Mouse (Mus musculus): ENCODE measurements around the gene Fam131b.
A peak's percentile ranks its signal among the peaks of the same experiment; 100 is the strongest.

Gene Fam131b

DNA sequence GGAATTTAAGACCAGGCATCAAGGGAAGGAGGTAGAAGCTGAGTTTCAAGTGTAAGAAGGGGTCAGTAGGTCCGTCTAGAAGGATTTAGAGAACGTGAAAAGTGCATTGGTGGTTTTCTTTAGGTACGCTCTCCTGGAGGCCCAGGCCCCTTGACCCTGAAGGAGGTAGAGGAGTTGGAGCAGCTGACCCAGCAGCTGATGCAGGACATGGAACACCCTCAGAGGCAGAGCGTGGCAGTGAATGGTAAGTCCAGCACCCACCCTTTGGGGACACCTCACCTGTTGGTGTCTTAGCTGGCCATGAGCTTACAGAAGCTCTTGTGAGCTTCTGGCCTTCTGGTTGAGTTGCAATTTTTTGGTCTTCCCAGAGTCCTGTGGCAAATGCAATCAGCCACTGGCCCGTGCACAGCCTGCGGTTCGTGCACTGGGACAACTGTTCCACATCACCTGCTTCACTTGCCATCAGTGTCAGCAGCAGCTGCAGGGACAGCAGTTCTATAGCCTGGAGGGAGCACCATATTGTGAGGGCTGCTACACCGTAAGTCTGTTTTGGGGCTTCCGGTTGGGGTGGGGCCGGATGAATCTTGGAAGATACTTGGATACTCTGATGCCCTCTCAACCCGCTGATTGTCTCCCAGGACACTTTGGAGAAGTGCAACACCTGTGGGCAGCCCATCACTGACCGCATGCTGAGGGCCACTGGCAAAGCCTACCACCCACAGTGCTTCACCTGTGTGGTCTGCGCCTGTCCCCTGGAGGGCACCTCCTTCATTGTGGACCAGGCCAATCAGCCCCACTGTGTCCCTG, 31.6 kb upstream of the Fam131b start:
- DNase-seq (ENCODE audit: low spot score in 2 of 2): no peak

GRCm38 (mm10) chr6:42355366-42355765, 30.9 kb upstream of the Fam131b start:
- no peak for DNase-seq (ENCODE audit: low spot score in 2 of 2)

- peak; percentile 41 to 60 for DNase-seq (ENCODE audit: low spot score in 2 of 2)
These were observed 29.9 kb upstream of the Fam131b start for GRCm38 (mm10) chr6:42354076-42355019.

- no peak for DNase-seq (ENCODE audit: low spot score in 2 of 2)
These were observed 28.7 kb upstream of the Fam131b start for GRCm38 (mm10) chr6:42353180-42353579.

- no peak for DNase-seq (ENCODE audit: low spot score in 2 of 2)
These were observed 28.0 kb upstream of the Fam131b start for GRCm38 (mm10) chr6:42352486-42352846.

- peak in 1 of 2 experiments; percentile 26 for DNase-seq (ENCODE audit: low spot score in 2 of 2)
These were observed 27.5 kb upstream of the Fam131b start for GRCm38 (mm10) chr6:42351776-42352485.

DNA sequence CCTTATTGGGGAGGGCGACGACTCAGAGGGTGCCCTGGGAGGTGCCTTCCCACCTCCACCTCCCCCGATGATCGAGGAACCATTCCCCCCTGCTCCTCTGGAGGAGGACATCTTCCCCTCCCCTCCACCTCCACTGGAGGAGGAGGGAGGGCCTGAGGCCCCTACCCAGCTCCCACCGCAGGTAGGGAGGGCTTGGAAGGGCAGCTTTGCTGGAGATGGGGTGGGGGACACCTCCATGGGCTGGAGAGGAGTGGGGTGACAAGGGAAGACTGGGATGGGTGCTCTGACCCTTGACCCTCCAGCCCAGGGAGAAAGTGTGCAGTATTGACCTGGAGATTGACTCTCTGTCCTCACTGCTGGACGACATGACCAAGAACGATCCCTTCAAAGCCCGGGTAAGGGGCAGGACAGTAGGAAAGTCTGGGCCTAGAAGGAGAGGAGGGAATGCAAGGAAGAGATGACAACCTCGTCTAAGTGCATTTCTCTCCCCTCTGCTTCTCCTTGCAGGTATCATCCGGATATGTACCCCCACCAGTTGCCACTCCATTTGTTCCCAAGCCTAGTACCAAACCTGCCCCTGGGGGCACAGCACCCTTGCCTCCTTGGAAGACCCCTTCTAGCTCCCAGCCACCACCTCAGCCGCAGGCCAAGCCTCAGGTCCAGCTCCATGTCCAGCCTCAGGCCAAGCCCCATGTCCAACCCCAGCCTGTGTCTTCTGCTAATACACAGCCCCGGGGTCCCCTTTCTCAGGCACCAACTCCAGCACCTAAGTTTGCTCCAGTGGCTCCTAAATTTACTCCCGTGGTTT, 26.7 kb upstream of the Fam131b start:
- no peak for DNase-seq (ENCODE audit: low spot score in 2 of 2)

GRCm38 (mm10) chr6:42350021-42350967, 25.9 kb upstream of the Fam131b start:
- peak in 1 of 2 experiments; percentile 22 for DNase-seq (ENCODE audit: low spot score in 2 of 2)

- peak; percentile 90 to 96 for DNase-seq (ENCODE audit: low spot score in 2 of 2)
These were observed 25.1 kb upstream of the Fam131b start, which contains the start of gene Zyx for GRCm38 (mm10) chr6:42349426-42350020. Gene Zyx, plus strand, starts transcription at chr6:42349630.

GRCm38 (mm10) chr6:42349006-42349425, 24.6 kb upstream of the Fam131b start:
- peak; percentile 67 to 71 for DNase-seq (ENCODE audit: low spot score in 2 of 2)

DNA sequence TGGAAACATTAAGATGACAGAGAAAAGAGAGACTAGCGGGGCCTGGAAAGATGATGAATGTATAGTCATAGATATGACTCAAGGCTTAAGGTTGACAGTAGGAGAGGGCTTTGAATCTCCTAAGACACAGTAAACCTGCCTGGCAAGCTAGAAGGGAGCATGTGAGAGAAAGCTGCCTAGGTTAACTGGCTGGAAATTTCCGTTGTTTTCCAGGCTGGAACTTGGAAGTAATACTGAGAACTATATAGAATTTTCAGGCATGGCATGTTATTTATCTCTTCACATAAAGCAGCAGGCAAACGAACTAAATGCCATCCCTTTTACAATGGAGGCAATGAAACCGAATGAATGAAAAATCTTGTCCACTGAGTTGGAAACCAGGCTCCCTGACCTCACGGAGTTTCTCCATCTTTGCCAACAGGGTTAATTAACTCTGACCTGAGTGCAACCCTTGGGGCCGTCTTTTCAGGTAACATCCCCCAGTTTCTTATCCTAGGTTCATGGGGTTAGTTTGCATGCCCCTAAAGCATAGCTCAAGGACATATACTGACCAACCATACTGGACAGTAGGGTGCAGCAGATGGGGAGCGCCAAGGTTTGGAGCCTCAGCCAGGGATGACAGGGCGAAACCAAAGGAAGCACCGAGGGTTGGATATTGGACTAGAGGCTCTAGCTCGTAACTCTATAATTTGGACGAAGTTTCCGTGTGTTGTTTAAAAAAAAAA, 24.0 kb upstream of the Fam131b start:
- DNase-seq (ENCODE audit: low spot score in 2 of 2): no peak

DNA sequence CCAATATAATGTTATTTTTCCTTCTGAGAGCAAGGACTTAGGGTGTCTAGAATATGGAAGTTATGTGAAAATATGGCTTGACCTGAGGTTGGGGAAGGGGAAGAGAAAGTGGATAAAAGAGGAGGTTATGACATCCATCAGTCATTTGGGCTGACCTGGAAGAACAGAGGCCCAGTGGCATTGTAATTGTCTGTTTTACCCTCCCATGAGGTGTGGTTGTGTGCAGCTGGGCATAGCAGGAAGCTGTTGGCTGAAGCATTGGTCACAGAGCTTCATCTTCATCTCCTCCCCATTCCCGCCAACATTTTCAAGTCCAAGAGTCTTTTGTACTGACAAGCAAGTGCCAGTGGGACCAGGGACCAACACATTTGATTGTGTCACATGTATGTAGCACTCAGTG, 19.8 kb upstream of the Fam131b start:
- DNase-seq (ENCODE audit: low spot score in 2 of 2): no peak

GRCm38 (mm10) chr6:42343361-42344120, 19.1 kb upstream of the Fam131b start:
- peak; percentile 59 to 78 for DNase-seq (ENCODE audit: low spot score in 2 of 2)

DNA sequence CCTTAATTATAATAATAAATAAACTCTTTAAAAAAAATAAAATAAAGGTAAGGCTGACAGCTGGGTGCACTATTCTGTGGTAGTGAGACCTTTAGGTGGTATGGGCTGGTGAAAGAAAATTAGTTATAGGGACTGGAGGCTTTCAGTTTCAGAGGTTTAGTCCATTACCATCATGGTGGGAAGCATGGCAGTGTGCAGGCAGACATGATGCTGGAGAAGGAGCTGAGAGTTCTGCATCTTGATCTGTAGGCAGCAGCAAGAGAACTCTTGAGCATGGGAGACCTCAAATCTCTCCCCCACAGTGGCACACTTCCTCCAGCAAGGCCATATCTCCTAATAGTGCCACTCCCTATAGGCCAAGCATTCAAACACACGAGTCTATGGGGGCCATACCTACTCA, 17.7 kb upstream of the Fam131b start:
- DNase-seq (ENCODE audit: low spot score in 2 of 2): no peak

DNA sequence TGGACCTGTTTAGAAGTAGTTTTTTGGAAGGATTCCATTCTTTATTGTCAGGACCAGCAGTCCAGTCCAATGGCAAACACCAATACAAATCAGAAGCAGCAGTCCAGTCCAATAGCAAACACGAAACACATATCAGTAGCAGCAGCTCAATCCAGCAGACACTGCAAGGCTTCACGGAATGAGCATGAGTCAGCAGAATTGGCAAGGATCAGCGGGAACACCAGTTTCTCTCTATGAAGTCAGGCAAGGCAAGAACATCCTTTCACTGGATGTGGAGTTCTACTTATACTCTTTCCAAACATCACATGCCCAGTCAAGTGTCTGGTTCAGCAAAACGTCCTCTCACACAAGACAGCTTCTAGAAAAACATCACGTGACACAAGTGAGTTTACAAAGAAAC, 15.5 kb upstream of the Fam131b start:
- DNase-seq (ENCODE audit: low spot score in 2 of 2): no peak

DNA sequence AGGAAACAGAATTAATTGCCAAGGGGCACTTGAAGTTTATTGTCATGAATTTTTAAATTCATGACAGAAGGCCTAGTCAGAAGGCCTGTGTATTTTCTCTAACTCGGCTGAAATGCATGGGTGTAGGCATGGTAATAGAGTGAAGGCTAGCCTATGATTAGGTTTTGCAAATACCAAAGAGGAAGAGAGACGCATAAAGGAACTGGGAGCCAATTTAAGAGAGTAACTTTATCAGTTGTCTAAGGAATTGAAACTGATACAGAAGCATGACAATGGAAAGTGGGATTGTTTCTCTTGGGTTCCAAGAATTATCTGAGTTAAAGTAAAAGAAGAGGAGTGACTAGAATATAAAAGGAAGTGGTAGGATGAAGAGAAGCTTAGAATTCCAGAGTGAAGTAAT, 14.7 kb upstream of the Fam131b start:
- DNase-seq (ENCODE audit: low spot score in 2 of 2): no peak

DNA sequence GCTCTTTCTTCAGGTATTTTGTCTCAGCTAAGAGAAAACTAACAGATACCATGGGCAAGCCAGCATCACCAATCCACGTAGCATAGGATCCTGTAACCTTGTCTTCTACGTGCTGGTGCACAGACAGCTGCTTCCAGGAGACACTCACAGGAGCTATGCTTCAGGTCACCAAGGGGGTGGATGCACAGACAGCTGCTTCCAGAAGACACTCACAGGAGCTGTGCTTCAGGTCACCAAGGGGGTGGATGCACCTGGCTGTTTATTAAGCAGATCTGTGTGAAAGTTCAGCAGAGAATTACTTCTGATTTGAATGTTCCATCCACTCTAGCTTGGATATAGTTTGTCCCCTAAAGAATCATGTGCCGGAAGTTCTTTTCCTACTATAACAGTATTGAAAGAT, 6.5 kb upstream of the Fam131b start:
- no peak for DNase-seq (ENCODE audit: low spot score in 2 of 2)

DNA sequence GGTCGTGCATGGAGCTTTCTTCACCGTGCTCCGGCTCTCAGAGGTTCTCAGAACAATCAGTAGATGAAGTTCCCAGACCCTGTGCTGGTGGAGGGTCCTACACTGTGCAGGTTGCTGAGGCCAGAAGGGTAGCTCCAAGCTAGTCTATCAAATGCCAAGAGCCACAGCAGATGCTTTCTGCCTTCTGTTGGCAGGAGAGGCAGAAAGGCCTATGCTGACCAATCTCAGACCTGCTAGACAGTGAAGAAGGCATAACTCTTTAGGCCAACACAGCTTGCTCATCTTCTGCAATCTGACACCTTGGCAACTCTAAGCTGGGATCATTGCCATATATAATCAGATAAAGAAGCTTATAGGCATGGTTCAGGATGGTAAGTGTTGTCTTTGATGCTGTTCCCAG, 5.8 kb upstream of the Fam131b start:
- DNase-seq (ENCODE audit: low spot score in 2 of 2): no peak

Data from natural killer cell, adult 2 months (primary cell).